Mouse (Mus musculus) liver, postnatal 0 days (tissue): ENCODE results near the gene Olfr9.

Experiments used
- CTCF ChIP-seq: sonication (generic); IDR thresholded peaks from 2 replicates; pipeline ENCODE4 v1.5.1; 2016; ENCODE audit warnings: antibody characterized with exemption, low read depth
- EP300 ChIP-seq: IDR thresholded peaks from 2 replicates; pipeline ENCODE4 v1.6.1; 2016; ENCODE audit warnings: antibody characterized with exemption, low read depth, mild to moderate bottlenecking

DNA sequence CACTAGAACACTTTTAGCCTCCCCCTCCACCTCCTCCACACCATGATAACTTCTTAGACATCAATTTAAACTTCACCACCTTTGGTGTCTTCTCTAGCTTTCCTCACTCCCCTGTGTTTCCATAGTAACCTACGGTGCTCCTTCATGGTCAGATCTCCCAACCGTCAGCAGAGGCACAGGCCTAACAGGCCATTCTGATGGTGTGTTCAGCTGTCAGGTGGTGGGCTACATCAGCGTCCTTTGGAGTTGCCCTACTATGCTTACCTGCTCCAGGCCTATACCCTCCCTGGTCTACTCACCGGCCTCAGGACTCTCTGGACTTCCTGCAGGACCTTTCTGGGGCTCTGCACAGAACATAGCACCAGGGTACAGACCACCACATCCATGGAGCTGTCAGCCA lies 29.1 kb upstream of the Olfr9 start:
- TF ChIP-seq CTCF (no peak), EP300 (no peak)
